Mouse (Mus musculus): ENCODE measurements at regions not wholly inside any gene's neighbourhood (a gene's known extent, or its start where the extent isn't known, plus 50 kb on each side); places are given as distances from the start of the nearest gene placed in this dataset.

GRCm38 (mm10) chr12:13009470-13009869, 67.8 kb upstream of the Mycn start:
- Histone ChIP-seq H3K27me3 (ENCODE audit: control insufficient read depth, insufficient read depth, low read length) (no peaks in the 10 kb centered on the region), H3K4me3 (ENCODE audit: control insufficient read depth in 1 of 2, insufficient read depth in 1 of 2, low read depth in 1 of 2, low read length in 2 of 2) (no peak overlapping the region), H3K9me3 (ENCODE audit: control insufficient read depth, low read length) (no peaks in the 10 kb centered on the region), H3K4me2 (ENCODE audit: low read length) (no peak overlapping the region), H3K9ac (ENCODE audit: low read length) (no peak overlapping the region), H3K36me3 (ENCODE audit: control insufficient read depth, insufficient read depth, low read length) (no peaks in the 10 kb centered on the region), H3K27ac (replicated peaks in 1 of 2; ENCODE audit: control insufficient read depth in 1 of 2, insufficient read depth in 1 of 2, low read depth in 2 of 2, low read length in 2 of 2) (no peak overlapping the region), H3K4me1 (ENCODE audit: control insufficient read depth in 2 of 2, insufficient read depth in 2 of 2, low read length in 2 of 2) (no peaks in the 10 kb centered on the region)
- WGBS = 30% methylated on average over 2 of the region's 2 CpGs
- ATAC-seq (ENCODE audit: insufficient number of reproducible peaks, insufficient read depth, low FRiP score, low read depth) = no peak

- no peaks in the 10 kb centered on the region for H3K27me3 ChIP-seq (ENCODE audit: control insufficient read depth, insufficient read depth, low read length)
- H3K27ac ChIP-seq (replicated peaks in 1 of 2; ENCODE audit: control insufficient read depth in 1 of 2, insufficient read depth in 1 of 2, low read depth in 2 of 2, low read length in 2 of 2) = no peak overlapping the region
- no peaks in the 10 kb centered on the region for H3K9me3 ChIP-seq (ENCODE audit: control insufficient read depth, low read length)
- no peaks in the 10 kb centered on the region for H3K4me1 ChIP-seq (ENCODE audit: control insufficient read depth in 2 of 2, insufficient read depth in 2 of 2, low read length in 2 of 2)
- no peaks in the 10 kb centered on the region for H3K36me3 ChIP-seq (ENCODE audit: control insufficient read depth, insufficient read depth, low read length)
- H3K9ac ChIP-seq (ENCODE audit: low read length) = no peak overlapping the region
- no peak overlapping the region for H3K4me3 ChIP-seq (ENCODE audit: control insufficient read depth in 1 of 2, insufficient read depth in 1 of 2, low read depth in 1 of 2, low read length in 2 of 2)
- ATAC-seq (ENCODE audit: insufficient number of reproducible peaks, insufficient read depth, low FRiP score, low read depth) = no peak
- no peak overlapping the region for H3K4me2 ChIP-seq (ENCODE audit: low read length)
- WGBS = 84% methylated on average over 3 of the region's 3 CpGs
These were observed 61.0 kb upstream of the Mycn start for GRCm38 (mm10) chr12:13002703-13003102.

GRCm38 (mm10) chr12:13002069-13002590, 60.4 kb upstream of the Mycn start:
- Histone ChIP-seq H3K4me2 (ENCODE audit: low read length) (no peak overlapping the region), H3K27me3 (ENCODE audit: control insufficient read depth, insufficient read depth, low read length) (no peaks in the 10 kb centered on the region), H3K4me1 (ENCODE audit: control insufficient read depth in 2 of 2, insufficient read depth in 2 of 2, low read length in 2 of 2) (no peaks in the 10 kb centered on the region), H3K4me3 (ENCODE audit: control insufficient read depth in 1 of 2, insufficient read depth in 1 of 2, low read depth in 1 of 2, low read length in 2 of 2) (no peak overlapping the region), H3K36me3 (ENCODE audit: control insufficient read depth, insufficient read depth, low read length) (no peaks in the 10 kb centered on the region), H3K9ac (ENCODE audit: low read length) (no peak overlapping the region), H3K9me3 (ENCODE audit: control insufficient read depth, low read length) (no peaks in the 10 kb centered on the region), H3K27ac (replicated peaks in 1 of 2; ENCODE audit: control insufficient read depth in 1 of 2, insufficient read depth in 1 of 2, low read depth in 2 of 2, low read length in 2 of 2) (no peak overlapping the region)
- no peak for ATAC-seq (ENCODE audit: insufficient number of reproducible peaks, insufficient read depth, low FRiP score, low read depth)
- WGBS = 83% methylated on average over 6 of the region's 6 CpGs

- H3K27ac ChIP-seq (replicated peaks in 1 of 2; ENCODE audit: control insufficient read depth in 1 of 2, insufficient read depth in 1 of 2, low read depth in 2 of 2, low read length in 2 of 2) = no peak overlapping the region
- ATAC-seq (ENCODE audit: insufficient number of reproducible peaks, insufficient read depth, low FRiP score, low read depth) = no peak
These were observed 54.3 kb upstream of the Mycn start for GRCm38 (mm10) chr12:12995974-12996361.

GRCm38 (mm10) chr12:12995061-12995973, 53.6 kb upstream of the Mycn start:
- no peaks in the 10 kb centered on the region for H3K27me3 ChIP-seq (ENCODE audit: control insufficient read depth, insufficient read depth, low read length)
- ATAC-seq (ENCODE audit: insufficient number of reproducible peaks, insufficient read depth, low FRiP score, low read depth) = peak; percentile 59; the same call in 1 of the 2 replicates
- H3K4me1 ChIP-seq (ENCODE audit: control insufficient read depth in 2 of 2, insufficient read depth in 2 of 2, low read length in 2 of 2) = peaks cover 20 to 31% of the 10 kb centered on the region in 2 experiments
- H3K27ac ChIP-seq (replicated peaks in 1 of 2; ENCODE audit: control insufficient read depth in 1 of 2, insufficient read depth in 1 of 2, low read depth in 2 of 2, low read length in 2 of 2) = no peak overlapping the region
- no peaks in the 10 kb centered on the region for H3K9me3 ChIP-seq (ENCODE audit: control insufficient read depth, low read length)
- H3K9ac ChIP-seq (ENCODE audit: low read length) = no peak overlapping the region
- 32% methylated on average over 21 of the region's 21 CpGs for WGBS
- no peaks in the 10 kb centered on the region for H3K36me3 ChIP-seq (ENCODE audit: control insufficient read depth, insufficient read depth, low read length)
- H3K4me3 ChIP-seq (ENCODE audit: control insufficient read depth in 1 of 2, insufficient read depth in 1 of 2, low read depth in 1 of 2, low read length in 2 of 2) = no peak overlapping the region
- H3K4me2 ChIP-seq (ENCODE audit: low read length) = no peak overlapping the region

More at GRCm38 (mm10) chr12:12995974-12996361, 54.3 kb upstream of the Mycn start:
- Histone ChIP-seq H3K36me3 (ENCODE audit: control insufficient read depth, insufficient read depth, low read length) (no peaks in the 10 kb centered on the region), H3K27me3 (ENCODE audit: control insufficient read depth, insufficient read depth, low read length) (no peaks in the 10 kb centered on the region), H3K9ac (ENCODE audit: low read length) (no peak overlapping the region), H3K4me2 (ENCODE audit: low read length) (no peak overlapping the region), H3K9me3 (ENCODE audit: control insufficient read depth, low read length) (no peaks in the 10 kb centered on the region), H3K4me3 (ENCODE audit: control insufficient read depth in 1 of 2, insufficient read depth in 1 of 2, low read depth in 1 of 2, low read length in 2 of 2) (no peak overlapping the region), H3K4me1 (ENCODE audit: control insufficient read depth in 2 of 2, insufficient read depth in 2 of 2, low read length in 2 of 2) (peaks cover 20 to 31% of the 10 kb centered on the region in 2 experiments)
- 83% methylated on average over 9 of the region's 9 CpGs for WGBS

- Histone ChIP-seq H3K9me3 (ENCODE audit: control insufficient read depth, low read length) (no peaks in the 10 kb centered on the region), H3K4me2 (ENCODE audit: low read length) (no peak overlapping the region), H3K27me3 (ENCODE audit: control insufficient read depth, insufficient read depth, low read length) (no peaks in the 10 kb centered on the region), H3K27ac (replicated peaks in 1 of 2; ENCODE audit: control insufficient read depth in 1 of 2, insufficient read depth in 1 of 2, low read depth in 2 of 2, low read length in 2 of 2) (peak overlapping the region; percentile 15 to 40), H3K36me3 (ENCODE audit: control insufficient read depth, insufficient read depth, low read length) (no peaks in the 10 kb centered on the region), H3K4me3 (ENCODE audit: control insufficient read depth in 1 of 2, insufficient read depth in 1 of 2, low read depth in 1 of 2, low read length in 2 of 2) (no peak overlapping the region), H3K4me1 (ENCODE audit: control insufficient read depth in 2 of 2, insufficient read depth in 2 of 2, low read length in 2 of 2) (peaks cover 20 to 31% of the 10 kb centered on the region in 2 experiments), H3K9ac (ENCODE audit: low read length) (no peak overlapping the region)
- 17% methylated on average over 8 of the region's 8 CpGs for WGBS
- ATAC-seq (ENCODE audit: insufficient number of reproducible peaks, insufficient read depth, low FRiP score, low read depth) = no peak
These were observed 52.4 kb upstream of the Mycn start for GRCm38 (mm10) chr12:12993894-12994714.

All from heart, embryonic 14.5 days (tissue).